Mouse (Mus musculus) adipocyte (in vitro differentiated cells): ENCODE results near the gene Ndufs2.

Experiments used
- DNase-seq: peaks from one replicate; pipeline ENCODE4 v3.0.0-alpha.2; 2016; ENCODE audit warnings: low spot score

The Ndufs2 gene

DNA sequence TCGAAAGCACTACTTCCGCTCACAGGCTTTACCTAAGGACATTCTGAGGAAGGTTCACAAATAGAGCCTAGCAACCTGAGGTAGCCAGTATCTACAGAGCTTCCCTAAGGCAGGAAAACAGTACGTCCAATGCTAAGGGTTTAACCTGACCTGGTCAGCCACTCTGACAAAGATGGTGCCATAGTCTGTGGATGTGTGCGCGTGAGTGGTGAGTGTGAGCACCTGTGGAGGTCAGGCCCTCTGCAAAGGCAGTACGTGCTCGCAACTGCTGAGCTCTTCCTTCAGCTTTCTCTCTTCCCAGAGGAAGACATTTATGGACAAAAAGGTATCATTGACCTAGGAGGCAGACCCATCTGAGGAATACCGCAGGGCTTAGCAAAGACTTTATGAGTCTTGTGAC is 27.2 kb upstream of the Ndufs2 start:
- no peak for DNase-seq

DNA sequence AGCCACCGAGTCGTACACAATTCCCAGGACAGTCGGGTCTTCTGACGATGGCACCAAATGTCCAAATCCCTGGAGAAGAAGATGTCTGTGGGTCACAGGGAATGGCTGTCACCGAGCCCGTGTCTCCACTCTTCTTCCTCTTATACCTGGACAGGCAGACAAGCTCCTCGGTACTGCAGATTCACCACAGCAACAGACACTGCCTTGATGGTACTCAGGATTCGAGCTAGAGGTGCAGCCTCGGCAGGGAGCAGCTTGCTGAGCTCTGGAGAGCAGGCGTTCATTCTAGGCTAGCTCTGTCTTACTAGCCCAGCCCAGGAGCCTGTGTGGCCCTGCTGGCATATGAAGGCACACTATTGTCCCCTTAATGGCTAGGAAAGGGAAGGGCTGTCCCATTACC is 26.5 kb upstream of the Ndufs2 start:
- no peak for DNase-seq

DNA sequence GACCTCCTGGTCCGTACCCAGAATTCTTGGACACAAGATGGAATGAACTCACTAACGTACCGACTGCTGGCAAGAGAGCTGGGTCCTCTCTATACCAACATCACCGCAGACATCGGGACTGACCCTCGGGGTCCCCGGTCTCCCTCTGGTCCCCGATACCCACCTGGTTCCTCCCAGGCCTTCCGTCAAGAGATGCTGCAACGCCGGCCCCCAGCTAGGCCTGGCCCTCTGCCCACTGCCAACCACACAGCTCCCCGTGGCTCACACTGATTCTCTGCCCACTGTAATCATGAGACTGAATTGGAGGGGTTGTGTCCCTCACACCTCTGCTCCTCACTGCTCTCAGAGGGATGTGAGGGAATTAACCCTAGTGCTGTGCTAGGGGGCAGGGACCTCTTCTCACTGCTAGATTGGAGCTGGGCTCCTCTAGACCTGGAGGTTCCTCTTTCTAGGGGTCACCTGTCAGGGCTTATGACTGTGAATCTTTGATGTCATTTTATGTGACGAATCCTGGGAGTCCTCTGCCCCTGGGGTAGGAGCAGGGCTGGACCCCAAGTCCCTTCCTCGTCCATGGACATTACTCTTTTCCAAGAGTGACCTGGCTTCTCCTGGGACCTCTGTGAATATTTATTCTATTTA is 25.0 kb upstream of the Ndufs2 start:
- no peak for DNase-seq

DNA sequence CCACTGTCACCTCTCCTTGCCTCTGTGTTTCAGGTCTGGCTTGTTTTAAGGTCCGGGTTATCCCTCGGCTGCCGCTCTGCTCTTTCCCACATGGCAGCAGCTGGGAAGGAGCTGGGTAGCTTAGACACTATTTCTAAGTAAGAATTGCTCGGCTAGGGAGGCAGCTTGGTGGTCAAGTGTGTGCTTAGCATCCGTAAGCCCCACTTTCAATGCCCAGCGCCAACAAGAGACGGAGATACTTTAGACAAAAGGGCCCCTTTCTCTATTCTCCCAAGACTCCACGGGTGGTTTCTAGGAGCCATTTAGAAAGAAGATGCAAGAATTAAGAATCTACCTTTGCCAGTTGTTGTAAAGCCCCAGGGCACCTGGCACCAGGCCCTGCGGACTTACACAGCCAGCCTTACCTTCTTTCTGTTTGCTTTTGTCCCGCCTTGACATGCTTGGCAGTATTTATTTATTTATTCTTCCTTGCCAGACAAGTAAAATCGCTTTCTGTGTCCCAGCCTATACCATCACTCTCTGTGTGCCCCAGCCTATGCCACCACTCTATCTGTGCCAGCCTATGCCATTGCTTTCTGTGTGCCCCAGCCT is 24.1 kb upstream of the Ndufs2 start:
- no peak for DNase-seq

DNA sequence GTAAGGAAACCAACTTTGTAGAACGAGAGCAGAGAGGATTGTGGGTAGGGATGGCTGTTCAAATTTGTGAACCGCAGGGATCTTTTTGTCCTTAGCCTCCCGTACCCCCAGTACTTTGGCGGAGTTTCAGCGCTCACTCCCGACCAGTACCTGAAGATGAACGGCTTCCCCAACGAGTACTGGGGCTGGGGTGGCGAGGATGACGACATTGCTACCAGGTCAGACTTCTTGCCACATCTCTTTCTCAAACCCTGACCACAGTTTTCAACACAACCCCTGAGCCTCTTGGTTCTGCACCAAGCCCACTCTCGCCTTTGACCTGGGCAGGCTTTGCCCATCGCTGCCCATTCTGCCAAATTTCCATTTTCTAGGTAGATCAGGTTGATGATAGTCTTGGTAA is 23.0 kb upstream of the Ndufs2 start:
- DNase-seq = no peak

DNA sequence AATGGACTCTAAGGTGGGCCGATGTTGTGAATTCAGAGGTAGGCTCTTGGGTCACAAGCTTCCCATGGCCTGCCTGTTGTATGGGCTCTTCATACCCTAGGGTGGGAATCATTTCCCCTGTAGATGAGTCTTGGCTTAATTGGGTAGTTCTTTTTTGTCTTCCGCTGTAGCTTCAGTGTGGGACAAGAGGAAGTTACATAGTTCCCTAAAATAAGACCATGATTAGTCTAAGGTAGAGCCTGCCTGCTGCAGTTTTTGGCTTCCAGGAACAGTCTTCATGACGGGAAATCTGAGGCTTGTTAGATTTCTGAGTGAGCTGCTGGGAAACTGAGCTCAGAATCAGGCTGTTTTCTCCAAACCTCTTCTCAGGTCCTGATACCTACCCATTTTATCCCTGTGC is 20.9 kb upstream of the Ndufs2 start:
- DNase-seq = no peak

DNA sequence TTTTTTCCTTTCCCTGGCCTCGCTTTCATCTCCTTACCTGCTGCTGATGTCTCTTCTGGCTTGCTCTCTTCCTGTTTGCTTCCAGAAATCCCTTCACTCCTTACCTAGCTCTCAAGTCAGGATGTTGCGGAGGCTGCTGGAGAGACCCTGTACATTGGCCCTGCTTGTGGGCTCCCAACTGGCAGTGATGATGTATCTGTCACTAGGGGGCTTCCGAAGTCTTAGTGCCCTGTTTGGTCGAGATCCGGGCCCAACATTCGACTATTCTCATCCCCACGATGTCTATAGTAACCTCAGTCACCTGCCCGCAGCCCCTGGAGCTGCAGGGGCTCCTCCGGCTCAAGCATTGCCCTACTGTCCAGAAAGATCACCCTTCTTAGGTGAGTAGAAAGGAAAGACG is 20.4 kb upstream of the Ndufs2 start:
- DNase-seq = no peak

DNA sequence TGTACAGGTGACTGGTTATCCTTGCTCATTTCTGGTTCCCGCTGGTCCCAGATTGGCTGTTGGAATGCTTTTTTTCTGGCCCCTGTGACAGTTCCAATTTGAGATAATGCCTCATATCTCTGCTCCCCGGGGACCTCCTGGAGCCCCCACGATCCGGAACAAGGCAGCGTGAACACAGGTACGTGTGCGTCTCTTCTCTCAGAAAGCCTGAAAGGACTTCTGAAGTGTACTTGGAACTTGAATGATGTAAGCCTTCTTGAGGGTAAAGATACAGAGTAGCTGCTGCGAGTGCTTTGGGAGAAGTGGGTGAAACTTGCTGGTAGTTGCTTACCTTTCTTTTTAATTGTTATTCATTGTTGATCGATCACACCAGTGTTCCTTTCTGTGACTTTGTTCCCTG is 20.0 kb upstream of the Ndufs2 start:
- DNase-seq = no peak

DNA sequence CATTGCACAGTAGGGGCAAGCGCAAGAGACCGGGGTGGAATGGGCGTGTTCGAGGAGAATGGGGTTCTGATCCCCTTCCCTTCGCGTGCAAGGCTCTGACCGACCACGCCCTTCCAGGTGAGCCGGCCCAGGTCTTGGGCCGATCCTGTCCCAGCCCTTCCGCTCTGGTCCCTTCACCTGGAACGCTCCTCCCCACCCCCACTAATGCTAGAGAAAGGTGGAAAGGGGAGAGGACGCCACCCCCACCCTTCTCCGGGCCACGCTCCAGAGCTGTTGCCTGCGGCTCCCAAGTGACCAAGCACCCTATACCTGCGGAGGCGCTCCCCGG is 19.3 kb upstream of the Ndufs2 start:
- DNase-seq = no peak

DNA sequence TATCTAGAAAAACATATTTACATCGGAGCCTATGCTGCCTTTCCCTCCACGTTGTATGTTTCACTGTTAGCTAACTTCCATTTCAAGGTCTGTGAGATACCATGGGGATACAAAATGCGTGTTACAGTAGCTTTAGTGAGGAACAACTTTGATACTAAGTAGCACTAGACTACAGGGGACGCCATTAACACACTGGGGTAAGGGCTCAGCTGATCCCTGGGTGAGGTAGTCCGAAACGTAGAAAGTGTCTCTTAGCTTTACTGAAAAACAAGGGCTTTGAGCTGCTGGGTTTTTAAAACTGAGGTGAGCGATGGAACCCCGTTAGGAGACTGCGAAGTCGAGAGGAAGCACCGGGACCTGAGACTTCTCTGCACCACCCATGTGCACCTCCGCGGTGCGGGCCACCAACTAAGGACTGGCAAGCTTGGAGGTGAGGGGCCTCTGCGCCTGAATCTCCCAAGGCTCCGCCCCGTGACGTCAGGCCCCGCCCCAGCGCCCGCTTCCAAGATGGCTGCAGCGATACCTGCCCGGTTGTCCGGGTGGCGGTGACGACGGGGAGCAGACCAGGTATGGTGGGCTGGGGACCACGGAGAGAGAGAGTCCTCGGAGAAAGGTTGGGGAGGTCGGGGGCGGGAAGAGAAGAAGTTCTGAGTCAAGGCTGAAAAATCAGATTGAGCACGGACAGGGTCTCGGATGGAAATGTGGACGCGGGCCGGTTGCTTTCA is 18.8 kb upstream of the Ndufs2 start, which contains the start of gene B4galt3:
TSS of gene B4galt3 (plus strand) at position 481 of the 725 bp plus-strand sequence.
- DNase-seq = peak; percentile 77

DNA sequence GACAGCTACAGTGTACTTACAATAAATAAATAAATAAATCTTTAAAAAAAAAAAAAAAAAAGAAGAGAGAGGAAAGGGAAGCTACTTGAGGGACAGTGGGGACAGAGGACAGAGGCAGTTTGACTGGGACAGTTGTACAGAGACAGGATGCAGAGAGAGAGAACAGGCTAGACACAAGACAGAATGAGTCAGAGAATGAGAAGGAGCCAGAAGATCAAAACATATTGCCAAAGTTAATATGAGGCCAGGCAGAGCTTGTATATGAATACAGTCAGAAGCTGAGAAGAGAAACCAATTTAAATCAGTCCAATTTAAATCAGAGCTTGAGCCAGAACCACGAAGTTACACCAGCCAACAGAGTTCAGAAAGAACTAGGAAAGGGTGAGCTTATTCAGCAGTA is 17.2 kb upstream of the Ndufs2 start:
- peak; percentile 38 for DNase-seq

DNA sequence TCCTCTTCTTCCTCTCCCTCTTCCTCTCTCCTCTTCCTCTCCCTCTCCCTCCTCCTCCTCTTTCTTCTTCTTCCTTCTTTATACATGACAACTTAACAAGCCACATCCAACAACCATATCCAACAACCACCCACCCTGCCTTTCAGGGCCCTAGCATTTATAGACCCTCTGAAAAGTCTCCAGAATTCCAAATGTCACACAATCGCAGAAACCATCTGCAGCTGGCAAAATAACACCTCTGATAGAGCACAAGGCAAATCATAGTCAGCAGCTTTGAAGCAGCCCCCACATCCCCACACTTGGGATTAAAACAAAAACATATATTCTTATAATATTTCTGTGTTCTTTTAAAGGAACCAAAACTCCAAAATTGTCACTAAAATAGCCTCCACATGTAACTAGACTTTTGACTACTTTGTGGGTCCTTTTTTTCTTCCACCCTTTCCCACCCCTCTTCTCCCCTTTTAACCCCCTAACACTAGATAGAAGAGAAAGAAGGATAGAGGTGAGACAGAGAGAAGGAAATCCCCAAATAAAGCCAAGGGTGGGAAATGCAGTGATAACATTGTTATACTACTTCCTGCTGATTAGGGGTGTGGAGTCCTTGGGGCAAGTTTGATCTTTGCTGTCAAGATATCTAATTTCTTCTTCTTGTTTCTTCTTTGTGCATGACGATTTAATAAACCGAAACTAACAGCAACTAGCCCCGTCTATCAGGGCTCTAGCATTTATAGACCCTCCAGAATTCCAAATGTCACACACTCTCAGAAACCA is 15.0 kb upstream of the Ndufs2 start:
- no peak for DNase-seq

DNA sequence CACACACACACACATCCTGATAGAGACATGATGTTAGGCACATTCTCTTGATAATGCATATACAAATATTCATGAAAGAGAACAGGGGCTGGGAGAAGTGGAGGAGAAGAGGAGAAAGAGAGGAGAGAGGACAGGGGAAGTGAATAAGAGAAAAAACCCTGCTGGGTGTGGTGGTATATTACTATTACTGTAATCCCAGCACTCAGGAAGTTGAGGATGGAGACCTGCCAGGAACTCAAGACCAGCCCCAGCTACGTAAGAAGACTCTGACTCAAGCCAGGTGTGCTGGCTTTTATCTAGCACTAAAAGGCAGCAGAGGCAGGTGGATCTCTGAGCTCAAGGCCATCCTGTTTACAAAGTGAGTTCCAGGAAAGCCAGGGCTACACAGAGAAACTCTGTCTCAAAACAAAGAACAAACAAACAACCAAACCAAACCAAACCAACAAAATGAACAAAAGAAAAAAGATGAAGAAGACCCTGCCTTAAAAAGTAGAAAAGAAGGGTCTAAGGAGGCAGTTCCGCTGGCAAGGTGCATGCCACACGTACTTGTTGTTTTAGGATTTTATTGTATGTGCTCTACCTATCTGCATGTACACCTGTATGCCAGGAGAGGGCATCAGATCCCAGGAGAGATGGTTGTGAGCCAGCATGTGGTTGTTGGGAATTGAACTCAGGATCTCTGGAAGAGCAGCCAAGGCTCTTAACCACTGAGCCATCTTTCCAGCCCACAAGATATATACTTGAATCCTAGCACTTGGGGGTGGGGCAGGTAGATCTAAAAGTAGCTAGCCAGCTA is 12.7 kb upstream of the Ndufs2 start:
- DNase-seq = no peak

DNA sequence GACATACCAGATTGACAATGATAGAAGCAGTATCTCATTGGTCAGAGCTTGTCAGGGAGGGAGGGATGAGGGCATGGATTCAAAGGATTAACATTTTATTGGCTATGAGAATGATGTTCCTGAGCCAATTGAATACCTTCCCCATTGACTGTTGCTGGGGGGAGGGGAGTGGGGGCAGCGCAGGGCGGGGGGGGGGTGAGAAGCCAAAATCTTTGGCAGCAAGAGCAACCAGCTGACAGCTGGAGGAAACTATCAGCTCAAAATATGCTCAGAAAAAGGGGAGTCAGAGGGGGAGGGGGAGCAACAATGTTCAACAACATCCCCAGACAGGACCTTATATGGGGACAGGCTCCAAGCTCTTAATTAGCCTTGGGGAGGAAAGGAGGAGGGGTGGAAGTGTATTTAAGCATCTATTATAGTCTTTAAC is 12.0 kb upstream of the Ndufs2 start:
- DNase-seq = peak; percentile 79

DNA sequence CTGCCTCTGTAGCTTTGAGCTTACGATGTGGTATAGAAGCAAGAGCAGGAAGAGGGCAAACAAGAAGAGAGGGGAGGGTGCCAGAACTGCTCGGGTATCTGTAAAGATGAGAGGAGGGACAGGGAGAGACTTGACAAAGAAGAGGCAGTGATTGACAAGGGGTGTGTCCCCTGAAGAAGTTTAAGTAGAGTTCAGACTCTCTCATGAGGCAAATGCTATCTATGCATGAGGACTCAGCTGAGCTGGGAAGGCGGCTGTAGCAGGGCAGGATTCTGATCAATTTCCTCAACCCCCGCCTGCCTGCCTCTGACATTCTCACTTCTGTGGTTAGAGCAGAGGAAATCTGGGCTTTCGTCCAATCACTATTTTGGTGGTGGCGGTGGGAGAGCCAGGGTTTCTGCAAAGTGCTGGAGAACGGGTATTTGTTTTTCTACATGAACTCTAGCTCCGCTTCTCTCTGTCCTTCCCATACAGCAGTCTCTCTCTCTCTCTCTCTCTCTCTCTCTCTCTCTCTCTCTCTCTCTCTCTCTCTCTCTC is 11.5 kb upstream of the Ndufs2 start:
- peak; percentile 88 for DNase-seq

DNA sequence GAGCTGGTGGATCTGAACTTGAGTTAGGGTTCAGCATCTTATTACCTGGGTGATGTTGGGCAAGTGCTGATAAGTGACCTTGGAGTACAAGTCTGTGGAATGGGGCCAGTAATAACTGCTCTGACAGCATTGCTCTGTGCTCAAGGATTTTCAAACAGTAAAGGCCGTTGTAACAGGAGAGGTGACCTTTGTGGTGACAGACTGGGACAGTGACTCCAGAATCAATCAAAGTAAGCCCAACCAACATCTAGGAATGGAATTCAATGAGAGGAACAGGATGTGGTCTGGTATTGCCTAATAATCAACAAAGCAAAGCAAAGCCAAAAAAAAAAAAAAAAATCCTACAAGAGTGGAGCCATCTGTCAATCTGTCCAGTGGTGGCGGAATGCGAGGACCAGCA is 9.1 kb upstream of the Ndufs2 start:
- DNase-seq = no peak

DNA sequence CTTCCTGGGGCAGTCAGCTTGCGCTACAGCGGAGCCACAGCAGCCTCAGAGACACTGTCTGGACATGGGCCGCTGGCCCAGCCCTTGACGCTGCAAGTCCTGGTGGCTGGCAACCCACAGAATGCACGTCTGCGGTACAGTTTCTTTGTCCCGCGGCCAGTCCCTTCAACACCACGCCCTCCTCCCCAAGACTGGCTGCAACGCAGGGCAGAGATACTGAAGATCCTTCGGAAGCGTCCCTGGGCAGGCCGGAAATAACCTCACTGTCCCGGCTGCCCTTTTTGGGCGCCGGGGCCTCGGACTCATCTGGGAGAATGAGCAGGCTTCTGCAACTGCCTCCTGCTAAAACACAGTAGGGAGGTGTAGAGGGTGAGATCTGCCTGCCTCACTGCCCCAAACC is 7.7 kb upstream of the Ndufs2 start:
- DNase-seq = no peak

DNA sequence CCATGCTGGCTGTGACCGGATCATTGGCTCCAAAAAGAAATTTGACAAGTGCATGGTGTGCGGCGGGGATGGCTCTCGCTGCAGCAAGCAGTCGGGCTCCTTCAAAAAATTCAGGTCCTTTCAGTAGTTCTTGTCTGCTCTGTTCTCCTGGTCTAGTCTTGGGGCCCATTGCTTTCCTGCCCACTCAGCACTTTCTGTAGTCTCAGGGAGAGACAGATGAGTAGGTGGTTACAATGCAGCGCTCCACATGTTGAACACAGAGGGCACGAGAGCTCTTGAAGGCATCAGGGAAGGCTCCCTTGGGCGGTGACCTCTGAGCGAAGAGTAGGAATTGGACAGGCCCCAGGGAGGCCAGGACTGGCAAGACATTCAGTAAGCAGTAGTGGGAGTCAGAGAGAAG is 6.6 kb upstream of the Ndufs2 start:
- DNase-seq = no peak

DNA sequence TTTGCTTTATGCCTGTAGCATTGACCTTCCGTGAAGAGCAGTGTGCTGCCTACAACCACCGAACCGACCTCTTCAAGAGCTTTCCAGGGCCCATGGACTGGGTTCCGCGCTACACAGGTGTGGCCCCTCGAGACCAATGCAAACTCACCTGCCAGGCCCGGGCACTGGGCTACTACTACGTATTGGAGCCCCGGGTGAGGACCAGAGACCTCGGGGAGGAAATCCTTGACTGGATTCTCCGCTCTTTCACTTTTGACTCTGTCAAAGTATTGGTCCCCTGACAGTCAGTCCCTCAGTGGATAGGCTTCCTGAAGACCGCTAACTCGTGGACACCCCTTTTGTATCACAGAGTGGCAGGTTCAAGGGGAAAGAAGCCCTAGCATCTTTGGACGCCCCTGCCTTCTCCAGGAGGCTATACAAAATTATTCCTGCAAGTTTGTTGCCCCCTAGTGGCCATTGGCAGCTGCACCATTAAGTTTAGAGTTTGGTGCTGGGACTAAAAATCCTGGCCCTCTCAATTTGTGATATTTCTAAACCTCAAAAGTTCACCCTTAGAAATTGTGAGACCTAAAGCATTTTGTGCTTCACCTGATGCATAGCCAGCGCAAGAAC is 5.9 kb upstream of the Ndufs2 start:
- peak; percentile 85 for DNase-seq

DNA sequence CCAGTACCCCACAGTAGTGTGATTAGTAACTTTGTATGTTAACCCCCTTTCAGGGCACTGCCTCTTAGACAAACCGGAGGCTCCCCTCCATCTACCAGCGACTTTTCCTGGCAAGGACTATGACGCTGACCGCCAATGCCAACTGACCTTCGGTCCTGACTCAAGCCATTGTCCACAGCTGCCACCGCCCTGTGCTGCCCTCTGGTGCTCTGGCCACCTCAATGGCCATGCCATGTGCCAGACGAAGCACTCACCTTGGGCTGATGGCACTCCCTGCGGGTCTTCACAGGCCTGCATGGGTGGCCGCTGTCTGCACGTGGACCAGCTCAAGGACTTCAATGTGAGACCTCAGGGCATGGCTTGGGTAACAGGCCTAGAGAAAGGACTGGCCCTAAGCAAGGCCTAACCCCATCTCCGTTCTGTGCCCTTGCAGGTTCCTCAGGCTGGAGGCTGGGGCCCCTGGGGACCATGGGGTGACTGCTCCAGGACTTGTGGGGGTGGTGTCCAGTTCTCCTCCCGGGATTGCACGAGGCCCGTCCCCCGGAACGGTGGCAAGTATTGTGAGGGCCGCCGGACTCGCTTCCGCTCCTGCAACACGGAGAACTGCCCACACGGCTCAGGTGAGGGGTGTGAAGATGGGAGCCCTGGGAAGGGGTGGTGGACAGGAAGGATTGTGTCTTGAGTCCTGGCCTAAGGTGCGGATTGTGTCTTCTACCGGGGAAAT is 5.1 kb upstream of the Ndufs2 start:
- DNase-seq = no peak

DNA sequence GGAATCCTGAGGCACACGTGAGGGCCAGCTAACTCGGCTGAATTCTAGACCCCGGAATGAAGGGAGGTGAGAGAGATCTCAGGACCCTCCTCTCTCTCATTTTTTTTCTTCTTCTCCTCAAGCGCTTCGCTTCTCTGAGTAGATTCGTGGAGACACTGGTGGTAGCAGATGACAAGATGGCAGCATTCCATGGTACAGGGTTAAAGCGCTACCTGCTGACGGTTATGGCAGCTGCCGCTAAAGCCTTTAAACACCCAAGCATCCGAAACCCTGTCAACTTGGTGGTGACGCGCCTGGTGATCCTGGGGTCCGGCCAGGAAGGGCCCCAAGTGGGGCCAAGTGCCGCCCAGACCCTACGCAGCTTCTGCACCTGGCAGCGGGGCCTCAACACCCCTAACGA is 1.2 kb upstream of the Ndufs2 start:
- DNase-seq = no peak
